Mouse (Mus musculus) forebrain, embryonic 14.5 days (tissue): ENCODE measurements around the gene Kansl2. TPM values are rescaled to one million over a fixed set of nuclear protein-coding genes. Genes with fewer than 3 reads are reported as not detected.
A peak's percentile ranks its signal among the peaks of the same experiment; 100 is the strongest.

Source experiments
- ATAC-seq: fragments of 200-750 bp; cut with Nextera tagmentation; 2 replicates; pipeline ENCODE4 v1.8.0; 2017; ENCODE audit warnings: mild to moderate bottlenecking, moderate library complexity
- DNase-seq: peaks from one replicate; pipeline ENCODE4 v3.0.0-alpha.2; 2015; ENCODE audit warnings: low spot score
- H3K27ac ChIP-seq: fragments of 300-500 bp; sonication (generic); 2 replicates; pipeline ENCODE4 v1.5.1; 2014; ENCODE audit warnings: low read depth, mild to moderate bottlenecking, control low read depth, low read length, moderate library complexity
- H3K27me3 ChIP-seq: fragments of 300-500 bp; sonication (generic); replicated peaks from 2 replicates; pipeline ENCODE4 v1.6.1; 2014; ENCODE audit warnings: low read length, control low read depth, mixed read lengths; ENCODE audit not compliant: control insufficient read depth, insufficient read depth
- H3K36me3 ChIP-seq: fragments of 300-500 bp; sonication (generic); 2 replicates; pipeline ENCODE4 v1.6.1; 2014; ENCODE audit warnings: low read length, control low read depth; ENCODE audit not compliant: control insufficient read depth, insufficient read depth
- H3K4me1 ChIP-seq: fragments of 300-500 bp; sonication (generic); 2 replicates; pipeline ENCODE4 v1.6.1; 2014; ENCODE audit warnings: antibody characterized with exemption, low read length, control low read depth; ENCODE audit not compliant: control insufficient read depth, insufficient read depth
- H3K4me2 ChIP-seq: fragments of 300-500 bp; sonication (generic); 2 replicates; pipeline ENCODE4 v1.6.1; 2014; ENCODE audit warnings: mild to moderate bottlenecking, control low read depth, low read length
- H3K4me3 ChIP-seq: fragments of 300-500 bp; sonication (generic); 2 replicates; pipeline ENCODE4 v1.5.1; 2014; ENCODE audit warnings: low read depth, low read length, control low read depth
- H3K9ac ChIP-seq: fragments of 300-500 bp; sonication (generic); 2 replicates; pipeline ENCODE4 v1.6.1; 2014; ENCODE audit warnings: mild to moderate bottlenecking, low read length, control low read depth, moderate library complexity
- H3K9me3 ChIP-seq: fragments of 300-500 bp; sonication (generic); replicated peaks from 2 replicates; pipeline ENCODE4 v1.6.1; 2016; ENCODE audit warnings: low read length, control low read depth, mixed read lengths; ENCODE audit not compliant: control insufficient read depth
- whole genome bisulfite sequencing: fragments of 180-500 bp; shearing (Covaris S2); extraction: QIAGEN DNeasy Blood & Tissue Kit; methylation state at CpG from one replicate; pipeline ENCODE4 v1.1.7; 2014; 5-methylcytosine and 5-hydroxymethylcytosine counted together
- polyA plus RNA-seq: library from polyadenylated mRNA; unstranded; fragments of >200 nt; fragmentation: Nextera tagmentation; extraction: Ambion mirVana; gene quantifications from 2 replicates; pipeline ENCODE4 v1.2.1, GENCODE M21; 2014

Gene Kansl2
- polyA plus RNA-seq, 1 experiment from 2014 or later, result 134 TPM

DNA sequence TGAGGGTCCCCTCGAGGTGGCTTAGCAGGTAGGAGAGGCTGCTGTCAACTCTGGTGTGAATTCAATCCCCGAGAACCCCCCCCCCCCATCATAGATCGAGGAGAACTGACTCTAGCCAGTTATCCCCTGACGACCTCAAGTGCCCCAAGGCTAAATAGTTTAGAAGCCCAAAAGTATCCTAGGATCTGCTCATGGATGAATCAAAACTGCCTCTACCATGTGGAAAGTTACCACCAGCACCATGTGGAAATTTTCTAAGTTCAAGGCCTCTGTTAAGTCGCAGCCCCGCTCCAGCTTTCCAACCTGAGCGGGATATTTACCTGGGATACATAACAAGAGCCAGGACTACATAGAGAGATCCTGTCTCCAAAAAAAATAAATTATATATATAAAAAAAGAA is 35.2 kb upstream of the Kansl2 start:
- Histone ChIP-seq H3K27me3 (no peaks in the 10 kb centered on the region), H3K36me3 (0 out of 2 replicates have a peak, but pooled peaks cover 9% of the 10 kb centered on the region), H3K9ac (peak overlapping the region; percentile 84), H3K27ac (no peak overlapping the region), H3K4me2 (peak overlapping the region; percentile 50), H3K4me3 (peak overlapping the region; percentile 92), H3K4me1 (peaks cover 20% of the 10 kb centered on the region), H3K9me3 (no peaks in the 10 kb centered on the region)
- ATAC-seq, result no peak
- 71% methylated on average over 7 of the region's 7 CpGs for WGBS
- DNase-seq, result no peak

DNA sequence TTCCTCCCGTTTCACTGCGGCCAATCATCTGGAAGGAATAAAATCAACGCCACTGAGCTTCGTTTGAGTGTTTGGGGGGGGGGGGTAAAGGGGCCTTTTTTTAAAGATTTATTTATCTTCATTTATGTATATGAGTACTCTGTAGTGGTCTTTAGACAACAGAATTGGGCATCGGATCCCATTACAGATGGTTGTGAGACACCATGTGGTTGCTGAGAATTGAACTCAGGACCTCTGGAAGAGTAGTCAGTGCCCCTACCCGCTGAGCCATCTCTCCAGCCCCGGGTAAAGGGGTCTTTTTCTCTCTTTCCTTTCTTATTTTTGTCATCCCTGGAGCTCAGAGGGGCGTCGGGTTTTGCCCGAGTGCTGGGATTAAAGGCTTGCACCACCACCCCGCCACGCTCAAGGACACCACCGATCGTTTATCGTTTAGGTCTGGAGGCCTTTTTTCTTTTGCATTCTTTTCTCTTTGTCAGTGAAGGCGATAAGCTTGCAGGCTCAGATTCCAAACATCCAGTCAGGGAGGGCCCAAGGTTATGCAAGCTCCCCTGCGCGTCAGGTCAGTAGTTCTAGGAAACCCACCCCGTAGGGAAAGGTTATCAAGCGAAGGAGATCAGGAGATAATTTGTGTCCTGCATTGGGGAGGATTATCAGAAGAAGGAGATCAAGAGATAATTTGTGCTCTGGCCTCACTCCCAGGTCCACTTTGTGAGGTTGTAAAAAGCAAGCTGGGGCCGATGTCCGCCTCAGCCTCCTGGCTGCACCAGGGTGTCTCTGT is 34.4 kb upstream of the Kansl2 start:
- H3K36me3 ChIP-seq, result peaks cover 12% of the 10 kb centered on the region; the same call in 1 of the 2 replicates
- peaks cover 20% of the 10 kb centered on the region for H3K4me1 ChIP-seq
- peak overlapping the region; percentile 84 for H3K9ac ChIP-seq
- ATAC-seq (peak; percentile 8; the same call in 1 of the 2 replicates), DNase-seq (peak; percentile 4)
- no peaks in the 10 kb centered on the region for H3K27me3 ChIP-seq
- WGBS, result 10% methylated on average over 22 of the region's 22 CpGs
- peak overlapping the region; percentile 89 for H3K27ac ChIP-seq
- H3K4me3 ChIP-seq, result peak overlapping the region; percentile 92
- no peaks in the 10 kb centered on the region for H3K9me3 ChIP-seq
- H3K4me2 ChIP-seq, result peak overlapping the region; percentile 50

- DNase-seq, result peak; percentile 100
- Histone ChIP-seq H3K4me2 (peak overlapping the region; percentile 98), H3K4me1 (peaks cover 20% of the 10 kb centered on the region), H3K27me3 (no peaks in the 10 kb centered on the region), H3K9me3 (no peaks in the 10 kb centered on the region), H3K9ac (peak overlapping the region; percentile 90), H3K27ac (peak overlapping the region; percentile 89), H3K36me3 (peaks cover 22% of the 10 kb centered on the region; the same call in 1 of the 2 replicates), H3K4me3 (peak overlapping the region; percentile 92)
- under 1% methylated on average over 88 of the region's 88 CpGs for WGBS
- peak; percentile 98 for ATAC-seq
Observed at GRCm38 (mm10) chr15:98567278-98568134, 33.4 kb upstream of the Kansl2 start.

- Histone ChIP-seq H3K4me3 (peak overlapping the region; percentile 92), H3K4me1 (peaks cover 20% of the 10 kb centered on the region), H3K27ac (peak overlapping the region; percentile 88), H3K9me3 (no peaks in the 10 kb centered on the region), H3K36me3 (peaks cover 22% of the 10 kb centered on the region; the same call in 1 of the 2 replicates), H3K9ac (peak overlapping the region; percentile 90), H3K4me2 (peak overlapping the region; percentile 98), H3K27me3 (no peaks in the 10 kb centered on the region)
- ATAC-seq (no peak), DNase-seq (no peak)
- under 1% methylated on average over 15 of the region's 15 CpGs for WGBS
Observed at GRCm38 (mm10) chr15:98566973-98567277, 32.9 kb upstream of the Kansl2 start.

DNA sequence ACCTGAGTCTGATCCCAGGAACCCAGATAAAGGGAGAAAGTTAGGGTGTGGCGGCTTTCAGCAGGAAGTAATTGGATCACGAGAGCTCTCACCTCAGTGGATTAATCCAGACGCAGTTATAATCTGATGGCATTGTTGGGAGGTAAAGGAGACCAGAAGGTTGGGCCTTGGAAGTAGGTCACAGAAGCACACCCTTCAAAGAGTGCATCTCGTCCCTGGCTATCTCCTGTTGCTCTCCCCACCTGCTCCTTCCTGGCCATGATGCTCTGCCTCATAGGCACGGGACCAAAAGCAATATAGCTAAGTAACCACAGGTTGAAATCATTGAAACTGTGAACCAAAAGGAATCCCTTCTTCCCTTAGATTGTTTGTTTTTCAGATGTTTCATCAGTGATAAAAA is 23.1 kb upstream of the Kansl2 start:
- no peak overlapping the region for H3K27ac ChIP-seq
- ATAC-seq (no peak), DNase-seq (no peak)
- no peaks in the 10 kb centered on the region for H3K4me1 ChIP-seq
- H3K4me2 ChIP-seq, result no peak overlapping the region
- H3K27me3 ChIP-seq, result no peaks in the 10 kb centered on the region
- no peaks in the 10 kb centered on the region for H3K9me3 ChIP-seq
- no peak overlapping the region for H3K4me3 ChIP-seq
- H3K9ac ChIP-seq, result no peak overlapping the region
- WGBS, result 91% methylated on average over 5 of the region's 5 CpGs
- H3K36me3 ChIP-seq, result peaks cover 61% of the 10 kb centered on the region

GRCm38 (mm10) chr15:98555881-98556280 is 21.8 kb upstream of the Kansl2 start:
- H3K36me3 ChIP-seq, result peaks cover 71% of the 10 kb centered on the region
- no peak overlapping the region for H3K27ac ChIP-seq
- no peak overlapping the region for H3K4me2 ChIP-seq
- H3K4me3 ChIP-seq, result no peak overlapping the region
- H3K4me1 ChIP-seq, result no peaks in the 10 kb centered on the region
- H3K27me3 ChIP-seq, result no peaks in the 10 kb centered on the region
- H3K9ac ChIP-seq, result no peak overlapping the region
- H3K9me3 ChIP-seq, result no peaks in the 10 kb centered on the region
- WGBS, result 95% methylated on average over 4 of the region's 4 CpGs
- ATAC-seq (no peak), DNase-seq (no peak)

- ATAC-seq, result no peak
- Histone ChIP-seq H3K4me3 (no peak overlapping the region), H3K4me1 (no peaks in the 10 kb centered on the region), H3K27me3 (no peaks in the 10 kb centered on the region), H3K36me3 (peaks cover 77% of the 10 kb centered on the region), H3K27ac (no peak overlapping the region), H3K9ac (no peak overlapping the region), H3K9me3 (no peaks in the 10 kb centered on the region), H3K4me2 (no peak overlapping the region)
- no peak for DNase-seq
- 95% methylated on average over 2 of the region's 2 CpGs for WGBS
Observed at GRCm38 (mm10) chr15:98552758-98553157, 18.7 kb upstream of the Kansl2 start.

GRCm38 (mm10) chr15:98546843-98547242 is 12.8 kb upstream of the Kansl2 start:
- Histone ChIP-seq H3K36me3 (peaks cover 93% of the 10 kb centered on the region), H3K9ac (no peak overlapping the region), H3K9me3 (no peaks in the 10 kb centered on the region), H3K4me2 (no peak overlapping the region), H3K27me3 (no peaks in the 10 kb centered on the region), H3K4me3 (no peak overlapping the region), H3K4me1 (no peaks in the 10 kb centered on the region), H3K27ac (no peak overlapping the region)
- no peak for ATAC-seq
- 93% methylated on average over 5 of the region's 5 CpGs for WGBS
- no peak for DNase-seq

DNA sequence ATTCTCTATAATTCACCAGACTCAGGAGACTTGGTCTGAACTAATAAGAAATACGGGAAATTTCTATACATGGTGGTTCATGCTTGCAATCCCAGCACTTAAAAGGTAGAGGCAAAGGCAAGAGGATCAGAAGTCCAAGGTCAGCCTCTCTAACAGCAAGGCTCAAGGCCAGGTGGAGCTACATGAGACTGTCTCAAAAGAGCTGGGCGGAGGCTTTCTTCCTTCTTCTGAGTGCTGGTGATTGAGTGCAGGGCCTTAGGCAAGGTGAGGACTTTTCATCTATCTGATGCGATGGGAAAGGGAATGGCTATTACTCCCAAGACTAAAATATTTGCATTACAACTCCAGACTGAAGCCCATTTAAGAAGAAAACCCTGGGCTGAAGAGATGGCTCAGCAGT is 11.1 kb upstream of the Kansl2 start:
- Histone ChIP-seq H3K27ac (no peak overlapping the region), H3K9ac (no peak overlapping the region), H3K4me3 (no peak overlapping the region), H3K27me3 (no peaks in the 10 kb centered on the region), H3K4me1 (no peaks in the 10 kb centered on the region), H3K4me2 (no peak overlapping the region), H3K9me3 (no peaks in the 10 kb centered on the region), H3K36me3 (peaks cover 84% of the 10 kb centered on the region)
- DNase-seq (no peak), ATAC-seq (no peak)
- WGBS, result 97% methylated on average over 3 of the region's 3 CpGs
